Mouse (Mus musculus) midbrain, embryonic 11.5 days (tissue): Measurements from ENCODE around the gene Tor1aip1. TPM values are rescaled to one million over a fixed set of nuclear protein-coding genes. Genes with fewer than 3 reads are reported as not detected.

Experiments used
- ATAC-seq: fragments of 200-750 bp; cut with Nextera tagmentation; 2 replicates; pipeline ENCODE4 v1.8.0; 2017; ENCODE audit warnings: moderate TSS enrichment, moderate library complexity; ENCODE audit not compliant: low FRiP score
- DNase-seq: peaks from one replicate; pipeline ENCODE4 v3.0.0; 2015; ENCODE audit warnings: low spot score; ENCODE audit errors: missing footprints
- H3K27ac ChIP-seq: fragments of 300-500 bp; sonication (generic); 2 replicates; pipeline ENCODE4 v1.5.1; 2014; ENCODE audit warnings: low read depth, low read length
- H3K27me3 ChIP-seq: fragments of 300-500 bp; sonication (generic); 2 replicates; pipeline ENCODE4 v1.6.1; 2014; ENCODE audit warnings: mild to moderate bottlenecking, low read length, moderate library complexity, mixed read lengths; ENCODE audit not compliant: control insufficient read depth, insufficient read depth
- H3K36me3 ChIP-seq: fragments of 300-500 bp; sonication (generic); 2 replicates; pipeline ENCODE4 v1.6.1; 2014; ENCODE audit warnings: mild to moderate bottlenecking, low read length, moderate library complexity, mixed read lengths; ENCODE audit not compliant: control insufficient read depth, insufficient read depth
- H3K4me1 ChIP-seq: fragments of 300-500 bp; sonication (generic); 2 replicates; pipeline ENCODE4 v1.6.1; 2014; ENCODE audit warnings: low read length; ENCODE audit not compliant: control insufficient read depth, insufficient read depth
- H3K4me2 ChIP-seq: fragments of 300-500 bp; sonication (generic); 2 replicates; pipeline ENCODE4 v1.6.1; 2014; ENCODE audit warnings: mild to moderate bottlenecking, moderate library complexity
- H3K4me3 ChIP-seq: fragments of 300-500 bp; sonication (generic); 2 replicates; pipeline ENCODE4 v1.5.1; 2014; ENCODE audit warnings: low read depth, low read length
- H3K9ac ChIP-seq: fragments of 300-500 bp; sonication (generic); 2 replicates; pipeline ENCODE4 v1.6.1; 2014; ENCODE audit warnings: low read length
- H3K9me3 ChIP-seq: fragments of 300-500 bp; sonication (generic); 2 replicates; pipeline ENCODE4 v1.6.1; 2016; ENCODE audit warnings: low read length; ENCODE audit not compliant: control insufficient read depth
- WGBS: fragments of 180-500 bp; shearing (Covaris S2); extraction: QIAGEN DNeasy Blood & Tissue Kit; methylation state at CpG from one replicate; pipeline ENCODE4 v1.1.7; 2014; 5-methylcytosine and 5-hydroxymethylcytosine counted together
- polyA plus RNA-seq: library from polyadenylated mRNA; unstranded; fragments of >200 nt; fragmentation: Nextera tagmentation; extraction: Ambion mirVana; gene quantifications from 2 replicates; pipeline ENCODE4 v1.2.1, GENCODE M21; 2014

Tor1aip1 gene
- polyA plus RNA-seq, 1 experiment from 2014 or later, result 35.3 TPM

DNA sequence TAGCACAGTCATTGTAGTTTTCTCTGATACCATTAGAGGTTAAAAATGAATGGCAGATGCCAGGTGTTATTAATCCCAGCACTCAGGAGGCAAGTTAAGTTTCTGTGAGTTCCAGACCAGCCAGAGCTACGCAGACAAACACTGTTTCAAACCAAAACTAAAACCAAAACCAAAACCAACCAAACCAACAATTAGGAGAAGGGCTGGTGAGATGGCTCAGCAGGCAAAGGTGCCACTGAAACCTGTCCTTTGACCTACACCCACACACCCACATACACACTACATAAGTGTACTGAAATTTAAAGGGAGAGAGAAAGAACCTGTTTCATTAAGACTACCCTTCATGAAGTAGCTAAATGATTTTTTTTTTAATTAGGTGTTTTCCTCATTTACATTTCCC, 27.3 kb downstream of the Tor1aip1 start:
- DNase-seq, result no peak
- ATAC-seq, result no peak
- no peak overlapping the region for H3K4me2 ChIP-seq
- no peaks in the 10 kb centered on the region for H3K4me1 ChIP-seq
- H3K4me3 ChIP-seq, result no peak overlapping the region
- 93% methylated on average over 1 of the region's 1 CpGs for WGBS
- H3K36me3 ChIP-seq, result peaks cover 12% of the 10 kb centered on the region
- no peak overlapping the region for H3K9ac ChIP-seq
- H3K27ac ChIP-seq, result no peak overlapping the region
- H3K9me3 ChIP-seq, result no peaks in the 10 kb centered on the region
- no peaks in the 10 kb centered on the region for H3K27me3 ChIP-seq

DNA sequence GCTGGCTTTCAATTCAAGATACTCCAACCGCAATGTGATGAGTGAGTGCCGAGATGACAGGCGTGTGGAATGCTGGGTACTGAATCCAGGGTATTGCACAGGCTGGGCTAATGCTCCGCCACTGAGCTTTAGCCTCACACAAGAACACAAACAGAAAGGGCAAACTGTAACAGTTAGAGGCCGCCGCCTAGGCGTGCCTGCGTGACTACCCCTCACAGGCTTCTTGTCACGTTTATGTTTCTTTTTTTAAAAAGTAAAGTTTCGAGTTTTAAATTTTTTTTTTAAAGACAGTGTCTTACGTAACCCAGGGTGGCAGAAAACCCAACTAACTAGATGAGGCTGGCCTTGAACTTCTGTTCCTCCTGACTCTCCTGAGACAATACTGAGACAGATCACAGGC, 30.4 kb downstream of the Tor1aip1 start:
- peak; percentile 53 for DNase-seq
- no peaks in the 10 kb centered on the region for H3K27me3 ChIP-seq
- H3K4me2 ChIP-seq, result no peak overlapping the region
- H3K4me1 ChIP-seq, result no peaks in the 10 kb centered on the region
- peaks cover 10% of the 10 kb centered on the region for H3K36me3 ChIP-seq
- H3K27ac ChIP-seq, result no peak overlapping the region
- H3K9me3 ChIP-seq, result no peaks in the 10 kb centered on the region
- ATAC-seq, result no peak
- H3K4me3 ChIP-seq, result no peak overlapping the region
- WGBS, result 96% methylated on average over 11 of the region's 11 CpGs
- no peak overlapping the region for H3K9ac ChIP-seq

DNA sequence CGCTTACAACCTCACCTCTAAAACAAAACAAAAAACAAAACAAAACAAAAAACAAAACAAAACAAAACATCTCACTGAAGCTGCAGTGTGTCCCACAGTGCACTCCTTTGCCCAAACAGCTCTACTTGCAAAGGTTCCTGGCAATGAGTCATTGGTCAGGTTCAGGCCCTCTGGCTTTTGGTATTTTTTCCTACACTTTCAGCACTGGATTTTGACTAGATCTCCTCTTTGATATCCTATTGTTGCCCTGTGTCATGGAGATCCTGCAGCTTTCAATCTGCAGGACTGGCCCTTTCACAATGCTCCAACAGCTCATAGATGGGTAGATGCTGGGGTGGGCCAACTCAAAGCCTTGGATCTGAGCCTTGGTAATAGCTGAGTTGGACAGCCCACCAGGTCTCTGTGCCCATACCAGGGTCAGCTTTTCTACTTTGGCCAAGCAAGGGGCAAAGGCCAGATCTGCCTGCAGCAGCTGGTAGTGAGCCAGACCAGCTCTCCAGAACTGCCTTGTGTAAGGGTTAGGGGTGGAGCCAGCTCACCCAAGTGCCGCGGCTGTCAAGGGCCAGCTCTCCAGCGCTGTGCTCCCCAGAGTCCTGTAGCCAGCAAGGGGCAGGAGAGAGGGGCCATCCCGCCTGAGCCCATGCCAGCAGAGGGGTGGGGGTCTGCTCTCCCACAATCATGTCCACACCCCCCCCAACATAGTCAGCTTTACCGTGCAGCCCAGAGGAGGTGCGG, 32.9 kb downstream of the Tor1aip1 start:
- WGBS, result 91% methylated on average over 7 of the region's 7 CpGs

DNA sequence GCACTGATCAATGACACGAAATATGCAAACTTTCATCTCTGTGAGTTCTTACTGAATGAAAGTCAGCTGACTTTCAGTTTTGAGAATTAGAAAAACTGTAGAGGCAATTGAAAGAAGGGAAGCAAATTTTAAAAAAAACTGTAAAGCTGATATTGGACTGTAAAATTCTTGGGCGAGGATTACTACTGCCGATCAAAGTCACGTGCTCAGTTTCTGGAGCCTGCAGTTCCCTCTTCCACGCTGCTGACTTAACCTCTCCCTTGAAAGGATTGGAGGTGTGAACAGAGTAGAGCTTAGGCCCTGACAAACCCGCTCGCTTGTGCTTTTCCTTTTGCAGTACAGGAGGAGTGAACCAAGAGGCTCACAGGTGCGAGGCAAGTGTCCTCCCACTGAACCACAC, 33.9 kb downstream of the Tor1aip1 start:
- Histone ChIP-seq H3K36me3 (peaks cover 7% of the 10 kb centered on the region), H3K27ac (no peak overlapping the region), H3K9me3 (no peaks in the 10 kb centered on the region), H3K4me2 (no peak overlapping the region), H3K4me3 (no peak overlapping the region), H3K9ac (no peak overlapping the region), H3K4me1 (no peaks in the 10 kb centered on the region), H3K27me3 (no peaks in the 10 kb centered on the region)
- DNase-seq (peak; percentile 54), ATAC-seq (no peak)
- 88% methylated on average over 8 of the region's 8 CpGs for WGBS

More for the DNA sequence above, 32.9 kb downstream of the Tor1aip1 start:
- peaks cover 10% of the 10 kb centered on the region for H3K36me3 ChIP-seq
- H3K4me3 ChIP-seq, result no peak overlapping the region
- no peak for ATAC-seq
- DNase-seq, result peak; percentile 70
- H3K4me2 ChIP-seq, result no peak overlapping the region
- H3K27me3 ChIP-seq, result no peaks in the 10 kb centered on the region
- H3K9me3 ChIP-seq, result no peaks in the 10 kb centered on the region
- no peak overlapping the region for H3K27ac ChIP-seq
- no peaks in the 10 kb centered on the region for H3K4me1 ChIP-seq
- H3K9ac ChIP-seq, result no peak overlapping the region

DNA sequence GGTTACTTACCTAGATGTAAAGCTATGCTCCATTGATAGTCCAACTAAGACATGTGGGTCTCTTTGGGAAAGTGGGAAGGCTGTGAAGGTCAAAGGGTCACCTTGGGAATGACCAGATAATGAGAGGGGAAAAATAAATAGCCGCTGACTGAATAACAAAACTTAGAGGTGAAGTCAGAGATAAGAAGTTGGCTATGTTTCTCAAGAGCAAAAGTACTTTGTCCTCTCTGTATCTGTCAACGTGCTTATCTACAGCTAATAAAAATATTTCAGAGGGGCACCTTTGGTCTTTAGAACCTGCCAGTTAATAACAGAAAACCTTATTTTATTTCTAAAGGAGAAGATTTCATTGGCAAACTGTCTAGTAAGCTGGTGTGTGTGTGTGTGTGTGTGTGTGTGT, 40.7 kb downstream of the Tor1aip1 start:
- Histone ChIP-seq H3K36me3 (no peaks in the 10 kb centered on the region), H3K4me1 (no peaks in the 10 kb centered on the region), H3K9me3 (no peaks in the 10 kb centered on the region), H3K4me2 (no peak overlapping the region), H3K9ac (no peak overlapping the region), H3K27me3 (no peaks in the 10 kb centered on the region), H3K4me3 (no peak overlapping the region), H3K27ac (no peak overlapping the region)
- ATAC-seq, result no peak
- 82% methylated on average over 2 of the region's 2 CpGs for WGBS
- no peak for DNase-seq

DNA sequence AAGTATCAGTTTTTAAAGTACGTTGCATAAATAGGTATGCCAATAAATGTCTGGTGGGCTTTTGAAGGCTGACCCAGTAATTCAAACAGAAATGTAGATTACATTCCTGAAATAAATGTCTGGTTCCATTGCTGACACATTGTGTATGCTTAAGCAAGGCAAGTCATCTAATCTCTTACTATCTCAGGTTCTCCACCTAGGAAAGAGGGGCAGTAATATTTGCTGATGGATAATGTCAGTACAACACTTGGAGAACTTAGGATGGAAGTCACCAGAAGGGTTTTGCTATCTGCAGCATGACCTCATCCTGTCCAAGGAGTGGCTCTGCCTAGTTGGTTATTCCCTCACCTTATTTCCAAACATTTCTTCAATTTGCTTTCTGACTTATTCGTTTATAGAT, 41.8 kb downstream of the Tor1aip1 start:
- H3K27ac ChIP-seq, result no peak overlapping the region
- no peak overlapping the region for H3K9ac ChIP-seq
- DNase-seq, result no peak
- H3K36me3 ChIP-seq, result no peaks in the 10 kb centered on the region
- H3K27me3 ChIP-seq, result no peaks in the 10 kb centered on the region
- no peak overlapping the region for H3K4me2 ChIP-seq
- H3K4me1 ChIP-seq, result no peaks in the 10 kb centered on the region
- H3K9me3 ChIP-seq, result no peaks in the 10 kb centered on the region
- 88% methylated on average over 2 of the region's 2 CpGs for WGBS
- no peak overlapping the region for H3K4me3 ChIP-seq
- no peak for ATAC-seq

DNA sequence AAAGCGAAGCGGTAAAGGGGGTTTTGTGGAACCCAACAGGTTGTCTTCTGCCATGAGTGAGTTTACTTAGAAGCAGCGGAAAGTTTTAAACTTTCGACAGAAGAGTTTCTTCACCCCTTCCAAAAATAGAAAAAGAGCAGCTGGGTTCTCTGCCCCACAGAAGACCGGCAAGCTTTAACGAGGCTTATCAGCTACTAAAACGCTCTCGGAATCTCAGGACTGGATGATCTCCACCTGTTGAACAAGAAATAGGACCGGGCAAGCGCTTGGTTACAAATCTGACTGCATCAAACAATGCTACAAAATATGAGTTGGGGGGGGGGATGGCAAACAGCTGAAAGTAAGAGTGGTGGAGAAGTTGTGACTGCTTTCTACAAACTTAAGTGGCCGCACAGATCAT, 45.9 kb downstream of the Tor1aip1 start:
- H3K4me2 ChIP-seq, result no peak overlapping the region
- H3K27me3 ChIP-seq, result no peaks in the 10 kb centered on the region
- 86% methylated on average over 11 of the region's 11 CpGs for WGBS
- H3K36me3 ChIP-seq, result no peaks in the 10 kb centered on the region
- H3K9me3 ChIP-seq, result no peaks in the 10 kb centered on the region
- H3K4me3 ChIP-seq, result no peak overlapping the region
- H3K27ac ChIP-seq, result no peak overlapping the region
- no peak overlapping the region for H3K9ac ChIP-seq
- ATAC-seq (no peak), DNase-seq (no peak)
- H3K4me1 ChIP-seq, result no peaks in the 10 kb centered on the region; the same call in 1 of the 2 replicates

DNA sequence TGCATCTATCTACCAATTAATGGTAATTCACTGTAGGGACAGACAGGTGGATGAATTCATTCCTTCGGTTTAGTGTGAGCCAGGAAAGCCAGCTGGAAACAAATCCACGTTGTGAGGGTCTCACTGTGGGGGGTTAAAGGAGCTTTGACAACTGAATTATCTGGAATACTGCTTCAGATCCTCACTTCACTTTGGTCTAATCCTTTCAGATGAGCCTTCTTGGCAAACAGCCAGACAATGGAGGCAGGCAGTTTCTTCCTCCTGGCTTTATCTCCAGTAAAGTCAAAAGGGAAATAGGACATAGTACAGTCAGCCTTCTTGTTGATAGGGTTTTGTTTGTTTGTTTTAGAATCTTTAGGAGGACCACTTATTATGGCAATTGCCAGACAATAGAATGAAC, 46.9 kb downstream of the Tor1aip1 start:
- no peak overlapping the region for H3K4me3 ChIP-seq
- H3K27ac ChIP-seq, result no peak overlapping the region
- ATAC-seq, result no peak
- no peaks in the 10 kb centered on the region for H3K36me3 ChIP-seq
- no peak overlapping the region for H3K4me2 ChIP-seq
- no peaks in the 10 kb centered on the region; the same call in 1 of the 2 replicates for H3K4me1 ChIP-seq
- no peaks in the 10 kb centered on the region for H3K9me3 ChIP-seq
- no peak overlapping the region for H3K9ac ChIP-seq
- DNase-seq, result no peak
- no peaks in the 10 kb centered on the region for H3K27me3 ChIP-seq
- WGBS, result 1% methylated on average over 2 of the region's 2 CpGs

DNA sequence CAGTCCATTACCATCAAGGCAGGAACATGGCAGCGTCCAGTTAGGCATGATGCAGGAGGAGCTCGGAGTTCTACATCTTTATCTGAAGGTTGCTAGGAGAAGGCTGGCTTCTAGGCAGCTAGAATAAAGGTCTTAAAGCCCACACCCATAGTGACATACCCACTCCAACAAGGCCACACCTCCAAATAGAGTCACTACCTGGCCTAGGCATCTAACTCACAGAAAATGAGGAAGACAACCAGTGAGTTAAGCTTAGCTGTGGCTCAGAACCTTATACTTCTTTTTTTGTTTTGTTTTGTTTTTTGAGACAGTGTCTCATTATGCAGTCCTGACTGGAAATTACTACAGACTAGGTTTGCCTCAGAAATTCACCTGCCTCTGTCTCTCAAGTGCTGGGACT, 48.7 kb downstream of the Tor1aip1 start:
- Histone ChIP-seq H3K9me3 (no peaks in the 10 kb centered on the region), H3K9ac (no peak overlapping the region), H3K36me3 (no peaks in the 10 kb centered on the region), H3K27ac (no peak overlapping the region), H3K27me3 (no peaks in the 10 kb centered on the region), H3K4me1 (no peaks in the 10 kb centered on the region; the same call in 1 of the 2 replicates), H3K4me2 (no peak overlapping the region), H3K4me3 (no peak overlapping the region)
- 76% methylated on average over 2 of the region's 2 CpGs for WGBS
- no peak for DNase-seq
- ATAC-seq, result no peak
